Mouse (Mus musculus): ENCODE data around the gene Slc25a24. TPM values are rescaled to one million over a fixed set of nuclear protein-coding genes. Genes with fewer than 3 reads are reported as not detected.

Slc25a24 gene
- polyA plus RNA-seq, 1 experiment from 2014 or later: 34.0 TPM

DNA sequence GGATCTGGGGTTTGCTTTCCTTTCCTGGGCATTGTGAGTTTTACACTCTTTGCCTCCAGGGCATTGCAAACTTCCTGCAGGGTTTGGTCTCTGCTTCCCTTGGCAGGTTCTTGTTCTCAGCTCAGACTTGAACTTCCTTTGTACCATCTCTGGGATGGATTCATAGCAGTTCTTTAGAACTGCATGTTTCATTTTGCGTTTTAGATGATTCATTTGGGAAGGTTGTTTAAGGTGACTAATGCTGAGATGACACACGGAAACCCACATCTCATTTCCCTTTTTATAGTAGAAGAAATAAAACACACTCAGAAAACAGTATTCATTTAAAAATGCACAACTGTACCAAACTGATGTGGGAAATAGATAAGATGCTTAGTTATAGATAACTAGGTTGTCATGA lies 73.2 kb downstream of the Slc25a24 start:
- Histone ChIP-seq H3K4me2 (ENCODE audit: low read depth, low read length) (no peak overlapping the region), H3K36me3 (ENCODE audit: control insufficient read depth, insufficient read depth, low read length) (no peaks in the 10 kb centered on the region), H3K4me1 (ENCODE audit: control insufficient read depth, insufficient read depth, low read length) (no peaks in the 10 kb centered on the region), H3K9me3 (ENCODE audit: control insufficient read depth, low read length) (no peaks in the 10 kb centered on the region), H3K27me3 (replicated peaks; ENCODE audit: control insufficient read depth, insufficient read depth, low read length) (no peaks in the 10 kb centered on the region), H3K9ac (ENCODE audit: low read depth, low read length) (no peak overlapping the region), H3K4me3 (ENCODE audit: low read length) (no peak overlapping the region), H3K27ac (ENCODE audit: low read length) (no peak overlapping the region)
- no peak for ATAC-seq
- WGBS: 81% methylated on average over 2 of the region's 2 CpGs

DNA sequence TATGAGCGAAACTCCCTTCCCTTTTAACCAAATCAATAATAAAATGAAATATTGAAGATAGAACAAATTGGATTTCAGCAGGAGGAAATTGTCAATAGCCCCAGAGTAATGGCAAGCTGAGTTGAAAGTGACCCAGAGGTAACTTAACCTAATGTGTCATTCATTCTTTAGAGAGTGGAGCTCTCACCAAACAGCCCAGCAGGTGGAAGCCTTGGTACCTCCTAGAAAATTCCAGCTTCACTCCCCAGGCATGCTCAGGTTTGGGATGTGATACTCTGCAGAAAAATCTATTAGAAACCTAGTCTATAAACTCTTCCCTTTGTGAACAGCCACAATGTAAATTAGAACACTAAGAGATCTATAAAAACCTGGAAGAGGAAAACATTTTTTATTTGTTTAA lies 76.3 kb downstream of the Slc25a24 start:
- Histone ChIP-seq H3K4me2 (ENCODE audit: low read depth, low read length) (no peak overlapping the region), H3K9me3 (ENCODE audit: control insufficient read depth, low read length) (no peaks in the 10 kb centered on the region)
- 84% methylated on average over 1 of the region's 1 CpGs for whole genome bisulfite sequencing

DNA sequence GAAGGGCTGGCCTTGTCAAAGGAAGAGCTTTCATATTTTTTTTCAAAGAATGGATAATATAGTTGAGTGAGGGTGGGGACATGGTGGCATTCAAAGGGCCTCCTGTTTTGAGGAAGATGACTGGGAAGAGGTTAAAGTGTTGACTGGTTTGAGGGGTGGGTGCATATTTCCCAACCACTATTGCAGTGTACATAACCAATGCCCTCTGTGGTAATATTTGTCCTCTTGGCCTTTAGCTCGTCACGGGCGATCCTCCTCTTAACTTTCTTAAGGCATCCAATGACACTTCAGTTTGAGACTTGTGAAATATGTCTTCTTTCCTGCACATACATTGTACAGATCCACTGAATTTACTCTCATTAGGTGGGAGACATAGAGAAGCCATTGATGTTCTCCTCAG lies 89.4 kb downstream of the Slc25a24 start:
- H3K36me3 ChIP-seq (ENCODE audit: control insufficient read depth, insufficient read depth, low read length): no peaks in the 10 kb centered on the region
- no peak overlapping the region for H3K4me3 ChIP-seq (ENCODE audit: low read length)
- H3K4me2 ChIP-seq (ENCODE audit: low read depth, low read length): no peak overlapping the region
- no peak overlapping the region for H3K27ac ChIP-seq (ENCODE audit: low read length)
- H3K4me1 ChIP-seq (ENCODE audit: control insufficient read depth, insufficient read depth, low read length): no peaks in the 10 kb centered on the region
- H3K9ac ChIP-seq (ENCODE audit: low read depth, low read length): no peak overlapping the region
- no peaks in the 10 kb centered on the region for H3K27me3 ChIP-seq (replicated peaks; ENCODE audit: control insufficient read depth, insufficient read depth, low read length)
- 90% methylated on average over 3 of the region's 3 CpGs for WGBS
- ATAC-seq: no peak
- H3K9me3 ChIP-seq (ENCODE audit: control insufficient read depth, low read length): no peaks in the 10 kb centered on the region

More for the DNA sequence above, 76.3 kb downstream of the Slc25a24 start:
- no peaks in the 10 kb centered on the region for H3K36me3 ChIP-seq (ENCODE audit: control insufficient read depth, insufficient read depth, low read length)
- H3K4me3 ChIP-seq (ENCODE audit: low read length): no peak overlapping the region
- H3K4me1 ChIP-seq (ENCODE audit: control insufficient read depth, insufficient read depth, low read length): no peaks in the 10 kb centered on the region
- no peaks in the 10 kb centered on the region for H3K27me3 ChIP-seq (replicated peaks; ENCODE audit: control insufficient read depth, insufficient read depth, low read length)
- H3K9ac ChIP-seq (ENCODE audit: low read depth, low read length): no peak overlapping the region
- H3K27ac ChIP-seq (ENCODE audit: low read length): no peak overlapping the region
- ATAC-seq: no peak

DNA sequence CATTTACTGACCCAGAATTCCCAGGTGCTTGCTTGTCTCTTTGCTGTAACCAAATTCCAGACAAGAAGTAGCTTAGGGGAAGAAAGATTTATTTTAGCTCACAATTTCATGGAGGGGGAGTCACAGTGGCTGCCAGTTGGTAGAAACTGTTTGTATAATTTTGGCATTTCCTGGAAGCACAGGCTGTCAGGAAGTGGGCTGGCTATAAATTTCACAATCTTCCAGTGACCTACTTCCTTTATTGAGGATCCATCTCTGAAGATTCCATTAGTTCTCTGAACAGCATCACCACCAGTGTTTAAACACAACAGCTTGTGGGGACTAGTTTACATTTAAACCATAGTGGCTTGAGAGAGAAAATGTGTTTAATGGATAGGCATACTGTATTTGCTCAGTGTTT lies 93.4 kb downstream of the Slc25a24 start:
- H3K4me1 ChIP-seq (ENCODE audit: control insufficient read depth, insufficient read depth, low read length): no peaks in the 10 kb centered on the region
- H3K27me3 ChIP-seq (replicated peaks; ENCODE audit: control insufficient read depth, insufficient read depth, low read length): no peaks in the 10 kb centered on the region
- no peak overlapping the region for H3K27ac ChIP-seq (ENCODE audit: low read length)
- no peak overlapping the region for H3K4me3 ChIP-seq (ENCODE audit: low read length)
- no peaks in the 10 kb centered on the region for H3K9me3 ChIP-seq (ENCODE audit: control insufficient read depth, low read length)
- no peak overlapping the region for H3K4me2 ChIP-seq (ENCODE audit: low read depth, low read length)
- no peak overlapping the region for H3K9ac ChIP-seq (ENCODE audit: low read depth, low read length)
- no peaks in the 10 kb centered on the region for H3K36me3 ChIP-seq (ENCODE audit: control insufficient read depth, insufficient read depth, low read length)
- ATAC-seq: no peak

Other genes starting within 250 kb of the Slc25a24 start
- gene Fndc7, start 233.1 kb upstream of the Slc25a24 start, polyA plus RNA-seq (2015; fragmentation: Nextera tagmentation; extraction: Ambion mirVana): 0.11 and 0.47 TPM in 2 replicates
- gene Prpf38b, start 211.4 kb upstream of the Slc25a24 start, polyA plus RNA-seq (2015; fragmentation: Nextera tagmentation; extraction: Ambion mirVana): 53.6 and 57.8 TPM in 2 replicates
- gene Henmt1, start 183.3 kb upstream of the Slc25a24 start, polyA plus RNA-seq (2015; fragmentation: Nextera tagmentation; extraction: Ambion mirVana): 0.12 and 0.28 TPM in 2 replicates
- not detected in 2 replicates for gene Gm9857, start 182.7 kb upstream of the Slc25a24 start, polyA plus RNA-seq (2015; fragmentation: Nextera tagmentation; extraction: Ambion mirVana)
- 4.2 TPM in 2 replicates for gene Fam102b, start 95.5 kb upstream of the Slc25a24 start, polyA plus RNA-seq (2015; fragmentation: Nextera tagmentation; extraction: Ambion mirVana)
- not detected in 2 replicates for gene Slc25a54, start 42.7 kb upstream of the Slc25a24 start, polyA plus RNA-seq (2015; fragmentation: Nextera tagmentation; extraction: Ambion mirVana)
- gene Vav3, start 217.5 kb downstream of the Slc25a24 start, polyA plus RNA-seq (2015; fragmentation: Nextera tagmentation; extraction: Ambion mirVana): 18.9 and 19.3 TPM in 2 replicates

Data from intestine, embryonic 16.5 days (tissue).